Mouse (Mus musculus) stomach, embryonic 14.5 days (tissue): Measurements from ENCODE around the gene Cd207. TPM values are rescaled to one million over a fixed set of nuclear protein-coding genes. Genes with fewer than 3 reads are reported as not detected.

Experiments used
- ATAC-seq: fragments of 200-750 bp; cut with Nextera tagmentation; 2 replicates; pipeline ENCODE4 v1.8.0; 2017; ENCODE audit warnings: low read depth, moderate TSS enrichment; ENCODE audit not compliant: insufficient number of reproducible peaks, insufficient read depth, low FRiP score
- H3K27ac ChIP-seq: fragments of 300-500 bp; sonication (generic); 2 replicates; pipeline ENCODE4 v1.5.1; 2014; ENCODE audit warnings: mild to moderate bottlenecking, low read length, moderate library complexity, mixed read lengths
- H3K27me3 ChIP-seq: fragments of 300-500 bp; sonication (generic); 2 replicates; pipeline ENCODE4 v1.6.1; 2014; ENCODE audit warnings: low read length, control low read depth, mixed read lengths; ENCODE audit not compliant: control insufficient read depth, insufficient read depth
- H3K36me3 ChIP-seq: fragments of 300-500 bp; sonication (generic); 2 replicates; pipeline ENCODE4 v1.6.1; 2014; ENCODE audit warnings: mild to moderate bottlenecking, control low read depth, low read length, moderate library complexity, mixed read lengths; ENCODE audit not compliant: control insufficient read depth, insufficient read depth
- H3K4me1 ChIP-seq: fragments of 300-500 bp; sonication (generic); 2 replicates; pipeline ENCODE4 v1.6.1; 2014; ENCODE audit warnings: low read length, control low read depth, mixed read lengths; ENCODE audit not compliant: control insufficient read depth, insufficient read depth
- H3K4me2 ChIP-seq: fragments of 300-500 bp; sonication (generic); replicated peaks from 2 replicates; pipeline ENCODE4 v1.6.1; 2014; ENCODE audit warnings: low read depth, low read length, control low read depth
- H3K4me3 ChIP-seq: fragments of 300-500 bp; sonication (generic); 2 replicates; pipeline ENCODE4 v1.5.1; 2014; ENCODE audit warnings: low read depth, low read length, control low read depth
- H3K9ac ChIP-seq: fragments of 300-500 bp; sonication (generic); replicated peaks from 2 replicates; pipeline ENCODE4 v1.6.1; 2014; ENCODE audit warnings: low read depth, mild to moderate bottlenecking, control low read depth, low read length, moderate library complexity, mixed read lengths
- H3K9me3 ChIP-seq: fragments of 300-500 bp; sonication (generic); 2 replicates; pipeline ENCODE4 v1.6.1; 2016; ENCODE audit warnings: low read depth, low read length, control low read depth; ENCODE audit not compliant: control insufficient read depth
- WGBS: fragments of 180-500 bp; shearing (Covaris S2); extraction: QIAGEN DNeasy Blood & Tissue Kit; methylation state at CpG from one replicate; pipeline ENCODE4 v1.1.7; 2014; 5-methylcytosine and 5-hydroxymethylcytosine counted together
- polyA plus RNA-seq: library from polyadenylated mRNA; unstranded; fragments of >200 nt; fragmentation: Nextera tagmentation; extraction: Ambion mirVana; gene quantifications from 2 replicates; pipeline ENCODE4 v1.2.1, GENCODE M21; 2014

The Cd207 gene
- polyA plus RNA-seq, result not detected in 2 replicates

DNA sequence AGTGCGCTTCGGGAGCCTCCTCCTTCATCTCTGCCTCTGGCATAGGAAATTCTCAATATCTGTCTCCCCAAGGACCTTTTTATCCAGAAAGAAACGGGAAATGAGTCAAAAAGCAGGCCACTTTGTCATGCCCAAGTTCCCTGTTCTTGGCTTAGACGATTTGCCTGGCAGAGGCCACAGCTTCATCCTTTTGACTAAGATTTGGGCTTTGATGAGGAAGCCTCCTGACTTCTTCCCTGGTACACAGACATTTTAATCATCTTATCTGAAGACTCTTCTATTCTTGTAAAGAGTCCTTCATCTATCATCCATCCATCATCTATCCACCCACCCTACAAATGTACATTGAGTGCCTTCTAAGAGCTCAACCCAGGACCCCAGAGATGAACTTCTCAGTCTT lies at the start of gene Cd207:
TSS of gene Cd207 (minus strand) at position 101 of the 400 bp plus-strand sequence.
- no peak within 1 kb of the TSS for H3K4me2 ChIP-seq
- H3K27me3 ChIP-seq, result no peaks in the 10 kb centered on the region
- no peak within 1 kb of the TSS for H3K27ac ChIP-seq
- no peak within 1 kb of the TSS for H3K9ac ChIP-seq
- ATAC-seq, result no peak
- H3K36me3 ChIP-seq, result no peaks in the 10 kb centered on the region
- no peaks in the 10 kb centered on the region for H3K9me3 ChIP-seq
- no peak within 1 kb of the TSS for H3K4me3 ChIP-seq
- no peaks in the 10 kb centered on the region for H3K4me1 ChIP-seq
- 73% methylated on average over 4 of the region's 4 CpGs for WGBS

GRCm38 (mm10) chr6:83727178-83727577 lies 49.5 kb upstream of the Cd207 start:
- 40% methylated on average over 4 of the region's 4 CpGs for WGBS
- no peaks in the 10 kb centered on the region for H3K4me1 ChIP-seq
- no peaks in the 10 kb centered on the region for H3K27me3 ChIP-seq
- H3K4me2 ChIP-seq, result no peak overlapping the region
- H3K4me3 ChIP-seq, result no peak overlapping the region
- H3K27ac ChIP-seq, result no peak overlapping the region
- H3K36me3 ChIP-seq, result no peaks in the 10 kb centered on the region
- no peak overlapping the region for H3K9ac ChIP-seq
- no peak for ATAC-seq
- H3K9me3 ChIP-seq, result no peaks in the 10 kb centered on the region

GRCm38 (mm10) chr6:83722526-83722925 lies 44.9 kb upstream of the Cd207 start:
- H3K36me3 ChIP-seq, result no peaks in the 10 kb centered on the region
- ATAC-seq, result no peak
- H3K27me3 ChIP-seq, result peaks cover 36% of the 10 kb centered on the region
- no peaks in the 10 kb centered on the region for H3K4me1 ChIP-seq
- H3K4me2 ChIP-seq, result no peak overlapping the region
- H3K9ac ChIP-seq, result no peak overlapping the region
- H3K9me3 ChIP-seq, result no peaks in the 10 kb centered on the region
- WGBS, result 17% methylated on average over 6 of the region's 6 CpGs
- no peak overlapping the region for H3K4me3 ChIP-seq
- H3K27ac ChIP-seq, result no peak overlapping the region

GRCm38 (mm10) chr6:83717026-83717425 lies 39.4 kb upstream of the Cd207 start:
- Histone ChIP-seq H3K4me3 (no peak overlapping the region), H3K27me3 (peaks cover 68% of the 10 kb centered on the region), H3K9ac (no peak overlapping the region), H3K36me3 (no peaks in the 10 kb centered on the region), H3K27ac (no peak overlapping the region), H3K4me1 (no peaks in the 10 kb centered on the region), H3K9me3 (no peaks in the 10 kb centered on the region), H3K4me2 (no peak overlapping the region)
- no peak for ATAC-seq
- WGBS, result 3% methylated on average over 8 of the region's 8 CpGs

DNA sequence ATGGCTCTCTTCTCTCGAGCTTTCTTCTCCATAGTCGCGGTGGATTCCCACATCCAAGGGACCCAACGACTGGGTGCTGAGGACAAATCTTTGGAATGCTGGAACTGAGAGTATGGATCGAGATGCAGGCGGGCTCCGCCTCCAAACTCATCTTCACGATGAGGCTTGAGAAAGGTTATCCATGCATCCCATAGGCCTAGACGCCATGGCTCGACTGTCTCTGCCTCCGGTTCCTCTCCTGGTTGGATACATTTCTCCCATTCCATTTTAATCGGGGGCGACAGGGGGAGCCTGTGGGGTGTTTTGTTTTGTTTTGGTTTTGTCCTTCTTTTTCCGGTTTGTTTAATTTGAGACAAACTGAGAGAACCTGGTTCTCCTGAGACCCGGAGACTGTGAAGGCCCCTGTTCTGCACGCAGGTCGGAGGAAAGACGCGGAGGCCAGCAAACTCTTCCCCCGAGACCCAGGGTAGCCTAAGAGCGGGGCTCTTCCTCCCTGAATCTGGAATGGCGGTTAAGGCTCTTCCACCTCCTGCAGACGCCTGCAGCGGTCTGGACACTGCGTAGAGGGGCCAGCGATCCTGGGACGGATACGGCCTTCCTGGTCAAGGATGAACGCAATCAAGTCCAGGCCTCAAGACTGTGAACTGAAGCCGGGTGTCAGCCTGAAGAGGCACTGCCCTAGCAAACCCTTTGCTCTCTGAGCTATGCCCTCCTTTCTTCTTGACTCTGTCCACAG lies 38.0 kb upstream of the Cd207 start:
- no peak overlapping the region for H3K27ac ChIP-seq
- no peak overlapping the region for H3K4me3 ChIP-seq
- H3K4me2 ChIP-seq, result no peak overlapping the region
- H3K9ac ChIP-seq, result no peak overlapping the region
- H3K27me3 ChIP-seq, result peaks cover 68% of the 10 kb centered on the region
- H3K9me3 ChIP-seq, result no peaks in the 10 kb centered on the region
- H3K36me3 ChIP-seq, result no peaks in the 10 kb centered on the region
- peaks cover 5% of the 10 kb centered on the region; the same call in 1 of the 2 replicates for H3K4me1 ChIP-seq
- 3% methylated on average over 30 of the region's 30 CpGs for WGBS
- ATAC-seq, result no peak

DNA sequence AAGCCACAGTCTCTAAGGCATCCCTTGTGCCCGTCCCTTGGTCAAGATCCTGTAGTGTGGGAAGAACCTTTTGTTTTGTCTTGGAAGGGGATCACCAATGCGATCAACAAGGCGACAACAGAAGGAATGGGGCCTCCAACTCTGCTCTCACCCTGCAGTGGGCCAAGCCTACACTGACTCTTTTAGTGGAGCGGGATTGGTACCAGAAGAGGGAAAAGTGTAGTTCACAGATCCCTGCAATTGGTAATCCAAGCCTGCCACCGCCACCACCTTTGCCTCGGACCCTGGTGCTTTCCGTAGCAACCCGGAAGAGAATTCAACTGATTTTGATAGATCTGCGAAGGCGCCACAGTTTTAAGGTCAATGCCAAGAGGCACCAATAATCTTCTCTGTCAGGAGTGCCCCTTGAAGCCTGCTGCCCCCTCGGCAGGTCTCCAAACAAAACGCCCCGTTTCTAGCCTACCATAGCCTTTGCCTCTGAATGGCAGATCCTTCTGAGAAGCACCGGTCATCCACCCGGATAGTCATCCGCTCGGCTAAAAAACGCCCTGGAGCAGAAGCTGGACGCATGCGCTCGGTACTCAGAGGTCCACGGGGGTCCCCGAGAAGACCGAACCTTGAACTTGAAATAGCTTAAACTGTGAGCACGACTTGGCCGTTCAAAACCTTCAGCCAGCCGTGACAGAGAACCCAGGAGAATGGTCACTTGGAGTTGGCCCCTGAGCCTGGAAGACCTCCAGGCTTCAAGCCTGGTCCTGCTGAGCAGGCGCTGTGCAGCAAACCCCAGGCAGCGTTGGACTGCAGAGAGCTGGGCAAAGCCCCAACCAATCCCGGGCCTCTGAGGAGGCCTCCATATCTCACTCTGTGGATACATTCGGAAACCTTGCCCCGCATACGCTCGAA lies 36.8 kb upstream of the Cd207 start:
- Histone ChIP-seq H3K9me3 (no peaks in the 10 kb centered on the region), H3K4me2 (no peak overlapping the region), H3K36me3 (no peaks in the 10 kb centered on the region), H3K4me1 (peaks cover 5% of the 10 kb centered on the region; the same call in 1 of the 2 replicates), H3K27ac (no peak overlapping the region), H3K27me3 (peaks cover 68% of the 10 kb centered on the region), H3K4me3 (no peak overlapping the region), H3K9ac (no peak overlapping the region)
- 2% methylated on average over 34 of the region's 34 CpGs for WGBS
- ATAC-seq, result no peak

- no peak overlapping the region for H3K27ac ChIP-seq
- no peaks in the 10 kb centered on the region for H3K9me3 ChIP-seq
- H3K4me3 ChIP-seq, result no peak overlapping the region
- H3K27me3 ChIP-seq, result peaks cover 74% of the 10 kb centered on the region
- no peaks in the 10 kb centered on the region for H3K36me3 ChIP-seq
- H3K4me1 ChIP-seq, result peaks cover 5% of the 10 kb centered on the region; the same call in 1 of the 2 replicates
- H3K9ac ChIP-seq, result no peak overlapping the region
- ATAC-seq, result no peak
- no peak overlapping the region for H3K4me2 ChIP-seq
- WGBS, result 3% methylated on average over 12 of the region's 12 CpGs
Measured at GRCm38 (mm10) chr6:83713271-83714136, 35.8 kb upstream of the Cd207 start.
